Mouse (Mus musculus) G1E (cell line): ENCODE results near the gene Ap1s2. TPM values are rescaled to one million over a fixed set of nuclear protein-coding genes. Genes with fewer than 3 reads are reported as not detected.

Experiments
- ATAC-seq: 2 replicates; pipeline ENCODE4 v1.8.0; 2016; ENCODE audit warnings: mild to moderate bottlenecking; ENCODE audit not compliant: insufficient number of reproducible peaks, poor library complexity, low FRiP score, severe bottlenecking; ENCODE audit errors: extremely low read depth
- DNase-seq: peaks from one replicate; pipeline ENCODE4 v3.0.0; 2012; ENCODE audit warnings: low spot score
- H3K27me3 ChIP-seq: 2 replicates; pipeline ENCODE4 v1.6.1; 2012; ENCODE audit warnings: mild to moderate bottlenecking, low read length, inconsistent platforms; ENCODE audit not compliant: insufficient read depth
- H3K36me3 ChIP-seq: replicated peaks from 2 replicates; pipeline ENCODE3; 2012; ENCODE audit warnings: mild to moderate bottlenecking, inconsistent platforms
- H3K4me1 ChIP-seq: 2 replicates; pipeline ENCODE4 v1.6.1; 2012; ENCODE audit warnings: low read depth, low read length, inconsistent platforms, mixed read lengths; ENCODE audit not compliant: insufficient read depth
- H3K4me3 ChIP-seq: 2 replicates; pipeline ENCODE4 v1.5.1; 2012; ENCODE audit warnings: low read depth, mild to moderate bottlenecking, inconsistent platforms, low read length, moderate library complexity, mixed read lengths
- H3K9me3 ChIP-seq: replicated peaks from 2 replicates; pipeline ENCODE4 v1.6.1; 2012; ENCODE audit warnings: inconsistent platforms
- CTCF ChIP-seq: IDR thresholded peaks from 2 replicates; pipeline ENCODE4 v1.5.1; 2012; ENCODE audit warnings: low read depth, low read length, inconsistent platforms, mixed read lengths
- GATA1 ChIP-seq: IDR thresholded peaks from 2 replicates; pipeline ENCODE4 v1.6.1; 2012; ENCODE audit warnings: borderline replicate concordance, low read length, inconsistent platforms, mixed read lengths
- GATA2 ChIP-seq: IDR thresholded peaks from 2 replicates; pipeline ENCODE4 v1.6.1; 2012; ENCODE audit warnings: low read depth, low read length, inconsistent platforms, borderline replicate concordance
- POLR2AphosphoS5 ChIP-seq: IDR thresholded peaks from 2 replicates; pipeline ENCODE4 v1.6.1; 2012; ENCODE audit warnings: low read depth, low read length, inconsistent platforms; ENCODE audit not compliant: insufficient replicate concordance
- TAL1 ChIP-seq: conservative IDR thresholded peaks from 2 replicates; pipeline ENCODE4 v1.6.1; 2012; ENCODE audit warnings: low read depth, low read length, inconsistent platforms, mixed read lengths
- polyA plus RNA-seq: library from polyadenylated mRNA; stranded (reverse); fragments of >175 nt; gene quantifications from 2 replicates; pipeline ENCODE4 v1.2.3, GENCODE M21; 2012
- total RNA-seq, 2 experiments: library from RNA; stranded (forward) in 1 of 2; stranded (reverse) in 1 of 2; fragments of 200-1000 nt in 1 of 2; fragments of >200 nt in 1 of 2; fragmentation: Nextera tagmentation in 1 of 2; gene quantifications; 2 replicates each; pipeline ENCODE4 v1.2.3; 2014 to 2017

Ap1s2 gene
- total and polyA plus RNA-seq, 3 experiments, result 5.7 to 21.0 (median 15.4) TPM

- H3K4me3 ChIP-seq, result no peak overlapping the region
- ATAC-seq, result no peak
- H3K27me3 ChIP-seq, result no peaks in the 10 kb centered on the region
- no peaks in the 10 kb centered on the region for H3K4me1 ChIP-seq
- no peaks in the 10 kb centered on the region for H3K36me3 ChIP-seq
- DNase-seq, result no peak
- H3K9me3 ChIP-seq, result no peaks in the 10 kb centered on the region
- TF ChIP-seq POLR2AphosphoS5, result no peak
- no peak for TF ChIP-seq TAL1
- no peak for TF ChIP-seq GATA1
- TF ChIP-seq GATA2, result no peak
- no peak for TF ChIP-seq CTCF
Observed at GRCm38 (mm10) chrX:163879461-163879860, 29.4 kb upstream of the Ap1s2 start.

GRCm38 (mm10) chrX:163885539-163885981 is 23.3 kb upstream of the Ap1s2 start:
- DNase-seq, result no peak
- Histone ChIP-seq H3K4me1 (no peaks in the 10 kb centered on the region), H3K9me3 (no peaks in the 10 kb centered on the region), H3K36me3 (no peaks in the 10 kb centered on the region), H3K4me3 (no peak overlapping the region), H3K27me3 (no peaks in the 10 kb centered on the region)
- ATAC-seq, result no peak
- TF ChIP-seq GATA2, result no peak
- no peak for TF ChIP-seq POLR2AphosphoS5
- TF ChIP-seq CTCF, result no peak

GRCm38 (mm10) chrX:163897354-163897753 is 11.5 kb upstream of the Ap1s2 start:
- no peak overlapping the region for H3K4me3 ChIP-seq
- DNase-seq (no peak), ATAC-seq (no peak)
- no peaks in the 10 kb centered on the region for H3K9me3 ChIP-seq
- no peaks in the 10 kb centered on the region for H3K27me3 ChIP-seq
- H3K4me1 ChIP-seq, result no peaks in the 10 kb centered on the region
- TF ChIP-seq GATA1 (no peak), TAL1 (no peak), GATA2 (no peak), POLR2AphosphoS5 (no peak), CTCF (no peak)
- H3K36me3 ChIP-seq, result no peaks in the 10 kb centered on the region

GRCm38 (mm10) chrX:163899431-163900020 is 9.3 kb upstream of the Ap1s2 start:
- DNase-seq, result no peak
- ATAC-seq, result no peak
- H3K9me3 ChIP-seq, result no peaks in the 10 kb centered on the region
- H3K36me3 ChIP-seq, result no peaks in the 10 kb centered on the region
- no peaks in the 10 kb centered on the region for H3K27me3 ChIP-seq
- no peak overlapping the region for H3K4me3 ChIP-seq
- TF ChIP-seq TAL1 (no peak), GATA2 (no peak), POLR2AphosphoS5 (no peak), GATA1 (no peak), CTCF (no peak)
- H3K4me1 ChIP-seq, result no peaks in the 10 kb centered on the region

- no peak for TF ChIP-seq POLR2AphosphoS5
- TF ChIP-seq GATA2, result no peak
- TF ChIP-seq TAL1, result no peak
- TF ChIP-seq CTCF, result no peak
- TF ChIP-seq GATA1, result no peak
- H3K4me1 ChIP-seq, result no peaks in the 10 kb centered on the region
Observed at GRCm38 (mm10) chrX:163906861-163907260, 2.0 kb upstream of the Ap1s2 start.

GRCm38 (mm10) chrX:163908003-163908336 is 847 bp upstream of the Ap1s2 start:
- H3K4me1 ChIP-seq, result no peaks in the 10 kb centered on the region
- peak overlapping the region; percentile 80 for H3K4me3 ChIP-seq
- ATAC-seq (no peak), DNase-seq (no peak)
- no peaks in the 10 kb centered on the region for H3K27me3 ChIP-seq
- no peaks in the 10 kb centered on the region for H3K36me3 ChIP-seq
- no peak for TF ChIP-seq CTCF
- TF ChIP-seq GATA2, result no peak
- TF ChIP-seq GATA1, result no peak
- TF ChIP-seq POLR2AphosphoS5, result no peak
- no peak for TF ChIP-seq TAL1
- no peaks in the 10 kb centered on the region for H3K9me3 ChIP-seq

More at GRCm38 (mm10) chrX:163906861-163907260, 2.0 kb upstream of the Ap1s2 start:
- no peak overlapping the region for H3K4me3 ChIP-seq
- H3K36me3 ChIP-seq, result no peaks in the 10 kb centered on the region
- H3K27me3 ChIP-seq, result no peaks in the 10 kb centered on the region
- ATAC-seq, result no peak
- no peak for DNase-seq
- H3K9me3 ChIP-seq, result no peaks in the 10 kb centered on the region
